Mouse (Mus musculus): ENCODE measurements around the gene Ttc24. TPM values are rescaled to one million over a fixed set of nuclear protein-coding genes. Genes with fewer than 3 reads are reported as not detected.

Ttc24 gene
- polyA plus RNA-seq, 1 experiment from 2014 or later: not detected

- no peaks in the 10 kb centered on the region for H3K4me1 ChIP-seq
- WGBS: 75% methylated on average over 8 of the region's 8 CpGs
- H3K36me3 ChIP-seq: no peaks in the 10 kb centered on the region
- no peak overlapping the region for H3K27ac ChIP-seq
- no peak overlapping the region for H3K9ac ChIP-seq
- no peak overlapping the region for H3K4me3 ChIP-seq
- no peak overlapping the region for H3K4me2 ChIP-seq
- ATAC-seq (ENCODE audit: insufficient number of reproducible peaks, low FRiP score, low TSS enrichment, low read depth): no peak
- peaks cover 15% of the 10 kb centered on the region for H3K27me3 ChIP-seq
- no peaks in the 10 kb centered on the region for H3K9me3 ChIP-seq
These were observed 3.3 kb downstream of the Ttc24 start for GRCm38 (mm10) chr3:88074766-88075165.

- no peaks in the 10 kb centered on the region for H3K36me3 ChIP-seq
- H3K27ac ChIP-seq: no peak overlapping the region
- 63% methylated on average over 2 of the region's 2 CpGs for WGBS
These were observed 3.8 kb downstream of the Ttc24 start for GRCm38 (mm10) chr3:88074351-88074750.

GRCm38 (mm10) chr3:88073631-88074030 is 4.5 kb downstream of the Ttc24 start:
- H3K36me3 ChIP-seq: no peaks in the 10 kb centered on the region
- 69% methylated on average over 2 of the region's 2 CpGs for WGBS
- H3K4me2 ChIP-seq: no peak overlapping the region
- no peak overlapping the region for H3K9ac ChIP-seq
- no peak overlapping the region for H3K27ac ChIP-seq
- ATAC-seq (ENCODE audit: insufficient number of reproducible peaks, low FRiP score, low TSS enrichment, low read depth): no peak
- H3K9me3 ChIP-seq: no peaks in the 10 kb centered on the region
- H3K4me3 ChIP-seq: no peak overlapping the region
- peaks cover 18% of the 10 kb centered on the region for H3K27me3 ChIP-seq
- H3K4me1 ChIP-seq: no peaks in the 10 kb centered on the region

More at GRCm38 (mm10) chr3:88074351-88074750, 3.8 kb downstream of the Ttc24 start:
- H3K9me3 ChIP-seq: no peaks in the 10 kb centered on the region
- H3K27me3 ChIP-seq: peaks cover 18% of the 10 kb centered on the region
- H3K4me3 ChIP-seq: no peak overlapping the region
- H3K9ac ChIP-seq: no peak overlapping the region
- H3K4me2 ChIP-seq: no peak overlapping the region
- ATAC-seq (ENCODE audit: insufficient number of reproducible peaks, low FRiP score, low TSS enrichment, low read depth): no peak
- H3K4me1 ChIP-seq: no peaks in the 10 kb centered on the region

- Histone ChIP-seq H3K27me3 (peaks cover 11% of the 10 kb centered on the region), H3K27ac (no peak overlapping the region), H3K9me3 (no peaks in the 10 kb centered on the region), H3K36me3 (no peaks in the 10 kb centered on the region), H3K9ac (no peak overlapping the region), H3K4me3 (no peak overlapping the region), H3K4me2 (no peak overlapping the region), H3K4me1 (no peaks in the 10 kb centered on the region)
- WGBS: 2% methylated on average over 5 of the region's 5 CpGs
- peak; percentile 36; the same call in 1 of the 2 replicates for ATAC-seq (ENCODE audit: insufficient number of reproducible peaks, low FRiP score, low TSS enrichment, low read depth)
These were observed 6.3 kb downstream of the Ttc24 start for GRCm38 (mm10) chr3:88071783-88072182.

GRCm38 (mm10) chr3:88068386-88068785 is 9.7 kb downstream of the Ttc24 start:
- no peak overlapping the region for H3K4me3 ChIP-seq
- H3K9me3 ChIP-seq: no peaks in the 10 kb centered on the region
- H3K9ac ChIP-seq: no peak overlapping the region
- 15% methylated on average over 2 of the region's 2 CpGs for WGBS
- H3K27ac ChIP-seq: no peak overlapping the region
- H3K36me3 ChIP-seq: no peaks in the 10 kb centered on the region
- H3K4me2 ChIP-seq: no peak overlapping the region
- peaks cover 11% of the 10 kb centered on the region for H3K27me3 ChIP-seq
- no peak for ATAC-seq (ENCODE audit: insufficient number of reproducible peaks, low FRiP score, low TSS enrichment, low read depth)
- no peaks in the 10 kb centered on the region for H3K4me1 ChIP-seq

GRCm38 (mm10) chr3:88057902-88058696 is 20.0 kb downstream of the Ttc24 start, which contains the start of gene Naxe:
Naxe (minus strand) TSS chr3:88058495.
- Histone ChIP-seq H3K9ac (peak within 1 kb of the TSS; percentile 76), H3K9me3 (no peaks in the 10 kb centered on the region), H3K36me3 (peaks cover 40% of the 10 kb centered on the region), H3K27ac (peak within 1 kb of the TSS; percentile 77), H3K4me3 (peak within 1 kb of the TSS; percentile 86), H3K4me1 (peaks cover 18% of the 10 kb centered on the region), H3K27me3 (no peaks in the 10 kb centered on the region), H3K4me2 (peak within 1 kb of the TSS; percentile 79)
- WGBS: under 1% methylated on average over 59 of the region's 60 CpGs
- ATAC-seq (ENCODE audit: insufficient number of reproducible peaks, low FRiP score, low TSS enrichment, low read depth): peak; percentile 89

GRCm38 (mm10) chr3:88057030-88057429 is 21.1 kb downstream of the Ttc24 start:
- H3K9ac ChIP-seq: 0 out of 2 replicates have a peak overlapping the region, but pooled peaks have one; percentile 76

GRCm38 (mm10) chr3:88049532-88049931 is 28.6 kb downstream of the Ttc24 start:
- Histone ChIP-seq H3K9ac (no peak overlapping the region), H3K4me1 (no peaks in the 10 kb centered on the region), H3K9me3 (no peaks in the 10 kb centered on the region), H3K27ac (no peak overlapping the region), H3K27me3 (no peaks in the 10 kb centered on the region), H3K36me3 (peaks cover 44% of the 10 kb centered on the region), H3K4me2 (no peak overlapping the region), H3K4me3 (no peak overlapping the region)
- ATAC-seq (ENCODE audit: insufficient number of reproducible peaks, low FRiP score, low TSS enrichment, low read depth): no peak
- 86% methylated on average over 3 of the region's 3 CpGs for WGBS

More at GRCm38 (mm10) chr3:88057030-88057429, 21.1 kb downstream of the Ttc24 start:
- Histone ChIP-seq H3K4me2 (peak overlapping the region; percentile 79; the same call in 1 of the 2 replicates), H3K4me3 (peak overlapping the region; percentile 86), H3K4me1 (peaks cover 18% of the 10 kb centered on the region), H3K36me3 (peaks cover 51% of the 10 kb centered on the region), H3K9me3 (no peaks in the 10 kb centered on the region), H3K27me3 (no peaks in the 10 kb centered on the region), H3K27ac (no peak overlapping the region)
- no peak for ATAC-seq (ENCODE audit: insufficient number of reproducible peaks, low FRiP score, low TSS enrichment, low read depth)
- 87% methylated on average over 6 of the region's 6 CpGs for WGBS

- Histone ChIP-seq H3K27me3 (peaks cover 19% of the 10 kb centered on the region), H3K9me3 (no peaks in the 10 kb centered on the region), H3K27ac (peak within 1 kb of the TSS; percentile 59; the same call in 1 of the 2 replicates), H3K4me1 (peaks cover 6% of the 10 kb centered on the region), H3K9ac (peak within 1 kb of the TSS; percentile 42; the same call in 1 of the 2 replicates), H3K4me2 (peak within 1 kb of the TSS; percentile 77), H3K4me3 (peak within 1 kb of the TSS; percentile 82), H3K36me3 (no peaks in the 10 kb centered on the region; the same call in 1 of the 2 replicates)
- WGBS: 10% methylated on average over 36 of the region's 36 CpGs
- peak; percentile 76; the same call in 1 of the 2 replicates for ATAC-seq (ENCODE audit: insufficient number of reproducible peaks, low FRiP score, low TSS enrichment, low read depth)
These were observed 35.3 kb downstream of the Ttc24 start, which contains the start of gene Gpatch4 for GRCm38 (mm10) chr3:88042661-88043421. Gpatch4 (plus strand) TSS chr3:88043108.

GRCm38 (mm10) chr3:88035561-88036293 is 42.4 kb downstream of the Ttc24 start:
- H3K27ac ChIP-seq: no peak overlapping the region
- WGBS: 46% methylated on average over 1 of the region's 1 CpGs
- no peaks in the 10 kb centered on the region for H3K4me1 ChIP-seq
- no peak for ATAC-seq (ENCODE audit: insufficient number of reproducible peaks, low FRiP score, low TSS enrichment, low read depth)
- H3K9ac ChIP-seq: no peak overlapping the region
- no peak overlapping the region for H3K4me3 ChIP-seq
- no peak overlapping the region for H3K4me2 ChIP-seq
- H3K27me3 ChIP-seq: peaks cover 52% of the 10 kb centered on the region
- H3K36me3 ChIP-seq: no peaks in the 10 kb centered on the region
- H3K9me3 ChIP-seq: no peaks in the 10 kb centered on the region

GRCm38 (mm10) chr3:88033506-88033905 is 44.6 kb downstream of the Ttc24 start:
- Histone ChIP-seq H3K9ac (no peak overlapping the region), H3K36me3 (no peaks in the 10 kb centered on the region), H3K27me3 (peaks cover 59% of the 10 kb centered on the region), H3K9me3 (no peaks in the 10 kb centered on the region), H3K4me3 (no peak overlapping the region), H3K4me1 (no peaks in the 10 kb centered on the region), H3K4me2 (no peak overlapping the region), H3K27ac (no peak overlapping the region)
- no peak for ATAC-seq (ENCODE audit: insufficient number of reproducible peaks, low FRiP score, low TSS enrichment, low read depth)
- 50% methylated on average over 5 of the region's 5 CpGs for WGBS
